ENCODE assay signal across 12 mouse cellular contexts in genomic region chr9:24943830-24944229, GRCm38 (mm10).
A peak's percentile ranks its signal among the peaks of the same experiment; 100 is the strongest.
DNase-seq lines count a peak whose midpoint lies in the region; ATAC-seq and TF ChIP-seq lines count a peak whose summit lies in the region.
"Had no signal": no experiment of that assay in that cellular context is flagged by ENCODE, and none has a peak within 500 bp of the region (broad histone marks: within the 10 kb centered on the region; RNA-seq: fewer than 3 reads in every experiment).

No protein-coding gene starts in this region.

- no peak overlapping the region for H3K4me2 ChIP-seq in lung, embryonic 15.5 days
- H3K4me2 ChIP-seq in neural tube, embryonic 13.5 days = no peak overlapping the region
- H3K4me2 ChIP-seq: embryonic facial prominence, embryonic 15.5 days; limb, embryonic 12.5 days had no signal

- no peak for DNase-seq in lung, adult 18-20 months
- peak; percentile 29 for DNase-seq in brain, embryonic 14.5 days (ENCODE audit: low read depth)
- peak; percentile 48 for DNase-seq in hindbrain, embryonic 10.5 days (ENCODE audit: low spot score)
- no peak for DNase-seq in right cerebral cortex, adult 2 months (ENCODE audit: low spot score in 2 of 2)
- DNase-seq in layer of hippocampus, adult 11-12 months (ENCODE audit: low spot score) = no peak
- DNase-seq: gastrocnemius, postnatal 10 days; kidney, postnatal 14 days; thymus, postnatal 14 days had no signal

- no peak for TF ChIP-seq POLR2A in brain, embryonic 14.5 days (IDR thresholded peaks at IDR 0.05; ENCODE audit: borderline replicate concordance, extremely low read depth, insufficient read depth, insufficient read length, poor library complexity, severe bottlenecking)

- no peak overlapping the region for H3K9ac ChIP-seq in lung, embryonic 15.5 days
- no peak overlapping the region for H3K9ac ChIP-seq in neural tube, embryonic 13.5 days
- H3K9ac ChIP-seq: embryonic facial prominence, embryonic 15.5 days; limb, embryonic 12.5 days had no signal

- TF ChIP-seq CTCF in brain, embryonic 14.5 days (IDR thresholded peaks at IDR 0.05; ENCODE audit: borderline replicate concordance, extremely low read depth, insufficient read depth, insufficient read length) = no peak

- no peak overlapping the region for H3K4me3 ChIP-seq in lung, embryonic 15.5 days
- H3K4me3 ChIP-seq in hindbrain, embryonic 10.5 days = no peak overlapping the region
- H3K4me3 ChIP-seq in neural tube, embryonic 13.5 days = no peak overlapping the region
- H3K4me3 ChIP-seq: embryonic facial prominence, embryonic 15.5 days; limb, embryonic 12.5 days had no signal

- H3K27me3 ChIP-seq in lung, embryonic 15.5 days = no peaks in the 10 kb centered on the region
- no peaks in the 10 kb centered on the region for H3K27me3 ChIP-seq in hindbrain, embryonic 10.5 days (ENCODE audit: insufficient read depth, poor library complexity, severe bottlenecking)
- H3K27me3 ChIP-seq in neural tube, embryonic 13.5 days = no peaks in the 10 kb centered on the region
- H3K27me3 ChIP-seq: embryonic facial prominence, embryonic 15.5 days; limb, embryonic 12.5 days had no signal

- H3K9me3 ChIP-seq in lung, embryonic 15.5 days = no peaks in the 10 kb centered on the region
- no peaks in the 10 kb centered on the region for H3K9me3 ChIP-seq in hindbrain, embryonic 10.5 days
- no peaks in the 10 kb centered on the region for H3K9me3 ChIP-seq in neural tube, embryonic 13.5 days
- H3K9me3 ChIP-seq: embryonic facial prominence, embryonic 15.5 days; limb, embryonic 12.5 days had no signal

- 0 out of 2 replicates have a peak, but pooled peaks have one; percentile 42 for ATAC-seq in lung, embryonic 15.5 days (ENCODE audit: borderline replicate concordance, extremely low read depth, low FRiP score, low TSS enrichment)
- ATAC-seq in neural tube, embryonic 13.5 days (ENCODE audit: low read depth) = peak; percentile 61; the same call in 1 of the 2 replicates

- H3K4me1 ChIP-seq in lung, embryonic 15.5 days = 0 out of 2 replicates have a peak, but pooled peaks cover 3% of the 10 kb centered on the region
- peaks cover 10% of the 10 kb centered on the region for H3K4me1 ChIP-seq in hindbrain, embryonic 10.5 days (replicated peaks)
- H3K4me1 ChIP-seq in neural tube, embryonic 13.5 days (replicated peaks) = peaks cover 7% of the 10 kb centered on the region; the same call in 1 of the 2 replicates
- H3K4me1 ChIP-seq: embryonic facial prominence, embryonic 15.5 days; limb, embryonic 12.5 days had no signal

- H3K36me3 ChIP-seq in lung, embryonic 15.5 days = no peaks in the 10 kb centered on the region
- no peaks in the 10 kb centered on the region for H3K36me3 ChIP-seq in hindbrain, embryonic 10.5 days
- no peaks in the 10 kb centered on the region for H3K36me3 ChIP-seq in neural tube, embryonic 13.5 days
- H3K36me3 ChIP-seq: embryonic facial prominence, embryonic 15.5 days; limb, embryonic 12.5 days had no signal

- H3K27ac ChIP-seq in lung, embryonic 15.5 days = no peak overlapping the region
- peak overlapping the region; percentile 40 for H3K27ac ChIP-seq in hindbrain, embryonic 10.5 days
- H3K27ac ChIP-seq in neural tube, embryonic 13.5 days (replicated peaks) = no peak overlapping the region
- H3K27ac ChIP-seq: embryonic facial prominence, embryonic 15.5 days; limb, embryonic 12.5 days had no signal

- 38% methylated on average over 6 of the region's 6 CpGs for WGBS in lung, embryonic 15.5 days
- WGBS in hindbrain, embryonic 10.5 days = 15% methylated on average over 6 of the region's 6 CpGs
- WGBS in neural tube, embryonic 13.5 days = 4% methylated on average over 6 of the region's 6 CpGs

Comparison
In these comparisons a context has a peak if more than half of its experiments do, and no peak if none do; other contexts are left out.
1. DNase-seq: peak in brain, embryonic 14.5 days (single experiment) and hindbrain, embryonic 10.5 days (single experiment); none in lung, adult 18-20 months (0 of 2), right cerebral cortex, adult 2 months (0 of 2) and layer of hippocampus, adult 11-12 months (single experiment).